Mouse (Mus musculus): ENCODE results near the gene Ntn3.

Ntn3 gene

GRCm38 (mm10) chr17:24211631-24212440, 2.5 kb upstream of the Ntn3 start:
- no peak for DNase-seq (ENCODE audit: low spot score)

- no peak for DNase-seq (ENCODE audit: low spot score)
Measured at GRCm38 (mm10) chr17:24210591-24210990, 1.3 kb upstream of the Ntn3 start.

DNA sequence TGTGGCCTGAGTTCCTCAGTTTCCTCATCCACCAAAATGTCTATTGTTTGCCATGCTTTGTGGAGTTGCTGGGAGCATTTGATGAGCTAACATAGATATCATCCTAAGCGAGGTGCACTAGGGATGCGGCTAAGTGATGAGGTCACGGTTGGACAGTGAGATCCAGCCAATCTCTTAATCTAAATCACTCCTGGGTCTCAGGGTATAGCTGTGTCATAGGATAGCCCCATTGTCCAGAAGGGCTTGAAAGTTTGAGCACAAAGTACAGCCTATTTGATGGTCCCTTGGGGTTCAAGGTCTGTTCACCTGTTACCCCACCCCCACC, 547 bp upstream of the Ntn3 start:
- no peak for DNase-seq (ENCODE audit: low spot score)

DNA sequence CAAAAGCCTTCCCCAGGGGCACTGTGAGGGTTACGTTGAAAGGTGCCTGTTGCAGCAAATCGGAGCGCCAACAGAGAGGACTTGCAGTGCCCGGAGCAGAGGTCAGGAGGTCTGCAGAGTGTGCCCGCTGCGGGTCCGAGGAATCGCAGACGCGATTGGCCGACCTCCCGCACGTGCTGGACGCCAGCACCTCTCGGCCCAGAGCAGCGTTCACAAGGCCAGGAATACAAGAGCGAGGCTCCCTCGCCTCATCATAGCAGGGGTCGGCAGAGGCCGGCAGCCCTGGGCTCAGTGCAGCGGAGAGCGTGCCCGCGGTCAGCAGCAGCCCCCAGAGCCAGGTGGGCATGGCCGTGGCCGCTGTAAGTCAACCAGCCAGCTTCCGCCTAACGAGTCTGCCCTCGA, 689 bp downstream of the Ntn3 start:
- DNase-seq (ENCODE audit: low spot score): no peak

DNA sequence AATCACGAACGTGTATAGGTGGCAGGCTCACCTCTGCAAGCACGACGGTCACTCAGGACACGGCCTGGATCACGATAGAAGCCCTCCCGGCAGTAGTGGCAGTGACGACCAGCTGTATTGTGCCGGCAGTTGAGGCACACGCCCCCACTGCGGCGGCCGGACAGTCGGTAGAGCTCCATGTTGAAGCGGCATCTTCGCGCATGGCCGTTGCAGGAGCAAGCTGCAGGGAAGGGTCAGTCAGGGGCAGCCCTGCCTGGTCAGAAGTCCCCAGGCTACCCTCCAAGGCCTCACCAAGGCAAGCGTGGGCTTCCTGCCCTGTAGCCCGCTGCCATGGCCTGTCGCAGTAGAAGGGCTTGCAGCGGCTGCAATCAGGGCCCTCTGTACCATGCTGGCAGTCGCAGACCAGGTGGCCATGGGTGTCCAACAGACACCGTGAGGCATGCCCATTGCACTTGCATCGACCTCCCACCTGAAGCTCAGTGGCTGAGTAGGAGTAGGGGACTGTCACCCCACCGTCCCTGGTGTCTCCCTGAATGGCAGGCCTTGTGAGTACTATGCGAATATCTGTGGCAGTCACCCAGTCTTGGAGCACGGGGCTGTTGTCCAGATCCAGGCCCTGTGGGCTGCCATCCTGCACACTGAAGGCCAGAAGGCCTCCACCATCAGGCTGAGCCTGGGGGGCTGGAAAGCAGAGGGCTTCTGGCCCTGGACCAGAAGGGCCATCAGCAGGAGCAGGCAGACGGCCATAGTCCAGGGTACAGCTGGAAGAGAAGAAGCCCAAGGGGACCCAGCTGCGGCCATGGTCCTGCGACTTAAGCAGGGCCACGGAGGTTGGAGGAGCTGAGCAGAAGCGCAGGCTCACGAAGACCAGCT, 1.3 kb downstream of the Ntn3 start:
- DNase-seq (ENCODE audit: low spot score): no peak

DNA sequence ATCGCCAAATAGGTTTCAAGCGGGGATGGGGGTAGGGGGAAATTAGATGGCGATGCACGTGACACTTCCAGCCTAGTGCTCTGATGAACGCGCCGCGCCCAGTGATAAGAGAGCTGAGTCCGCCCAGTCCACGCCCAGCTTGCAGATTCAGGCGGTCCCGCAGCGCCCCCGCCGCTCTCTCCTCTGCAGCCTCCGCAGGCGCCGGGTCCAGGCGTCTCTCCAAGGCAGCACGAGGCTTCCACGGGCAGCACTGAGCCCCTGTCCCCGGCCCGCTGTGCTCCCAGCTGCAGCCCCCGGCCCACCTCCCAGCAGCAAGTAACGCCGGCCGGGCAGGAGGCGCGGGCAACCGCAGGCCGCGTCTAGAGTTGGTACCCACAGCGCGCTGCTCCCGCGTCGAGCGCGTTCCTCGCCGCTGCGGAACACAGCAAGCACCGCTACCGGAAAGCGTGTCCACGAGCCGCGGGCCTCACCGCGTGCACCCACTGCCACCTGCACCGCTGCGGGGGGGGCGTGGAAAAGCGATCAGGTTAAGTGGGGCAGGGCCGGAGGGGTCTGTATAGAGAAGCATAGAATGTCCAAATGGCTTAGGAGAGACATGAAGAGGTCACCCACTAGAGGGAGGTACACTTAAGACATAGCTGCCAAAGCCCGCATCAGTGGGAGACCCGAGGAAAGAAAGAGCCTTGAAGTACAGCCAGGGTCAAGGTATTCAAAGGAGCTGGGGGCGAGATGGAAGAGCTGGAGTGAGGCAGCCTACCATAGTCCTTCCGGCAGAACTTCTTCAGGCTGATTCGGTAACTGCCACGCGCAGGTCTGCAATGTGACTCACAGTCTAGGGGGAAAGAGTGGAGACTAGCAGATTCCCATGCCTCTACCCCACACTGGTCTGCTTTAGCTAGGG, 2.6 kb downstream of the Ntn3 start:
- DNase-seq (ENCODE audit: low spot score): no peak

DNA sequence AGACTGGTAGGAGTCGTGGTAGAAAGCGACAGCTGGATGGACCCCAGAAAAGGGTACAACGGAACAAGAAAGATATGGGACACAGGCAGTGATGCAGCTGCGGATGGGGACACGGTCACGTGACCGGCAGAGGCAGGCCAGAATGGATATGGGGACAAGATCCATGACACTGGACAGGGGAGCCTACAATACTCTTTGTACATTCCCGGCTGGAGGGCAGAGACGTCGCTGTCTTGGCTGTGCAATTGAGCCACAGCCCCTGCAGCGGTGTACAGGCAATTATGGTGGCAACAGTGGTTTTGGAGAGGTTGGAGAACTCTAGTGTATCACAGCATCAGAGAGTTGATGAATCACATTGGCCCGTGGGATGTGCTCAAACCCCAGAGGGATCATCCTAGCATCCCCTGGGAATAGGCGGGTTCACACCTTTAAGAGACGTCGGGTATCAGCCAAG, 3.4 kb downstream of the Ntn3 start:
- no peak for DNase-seq (ENCODE audit: low spot score)

- DNase-seq (ENCODE audit: low spot score): peak; percentile 83
Measured at GRCm38 (mm10) chr17:24205284-24205888, 3.9 kb downstream of the Ntn3 start, which contains the start of gene Tbc1d24. Gene Tbc1d24, minus strand, starts transcription at chr17:24205562.

GRCm38 (mm10) chr17:24204846-24205245, 4.5 kb downstream of the Ntn3 start:
- DNase-seq (ENCODE audit: low spot score): no peak

DNA sequence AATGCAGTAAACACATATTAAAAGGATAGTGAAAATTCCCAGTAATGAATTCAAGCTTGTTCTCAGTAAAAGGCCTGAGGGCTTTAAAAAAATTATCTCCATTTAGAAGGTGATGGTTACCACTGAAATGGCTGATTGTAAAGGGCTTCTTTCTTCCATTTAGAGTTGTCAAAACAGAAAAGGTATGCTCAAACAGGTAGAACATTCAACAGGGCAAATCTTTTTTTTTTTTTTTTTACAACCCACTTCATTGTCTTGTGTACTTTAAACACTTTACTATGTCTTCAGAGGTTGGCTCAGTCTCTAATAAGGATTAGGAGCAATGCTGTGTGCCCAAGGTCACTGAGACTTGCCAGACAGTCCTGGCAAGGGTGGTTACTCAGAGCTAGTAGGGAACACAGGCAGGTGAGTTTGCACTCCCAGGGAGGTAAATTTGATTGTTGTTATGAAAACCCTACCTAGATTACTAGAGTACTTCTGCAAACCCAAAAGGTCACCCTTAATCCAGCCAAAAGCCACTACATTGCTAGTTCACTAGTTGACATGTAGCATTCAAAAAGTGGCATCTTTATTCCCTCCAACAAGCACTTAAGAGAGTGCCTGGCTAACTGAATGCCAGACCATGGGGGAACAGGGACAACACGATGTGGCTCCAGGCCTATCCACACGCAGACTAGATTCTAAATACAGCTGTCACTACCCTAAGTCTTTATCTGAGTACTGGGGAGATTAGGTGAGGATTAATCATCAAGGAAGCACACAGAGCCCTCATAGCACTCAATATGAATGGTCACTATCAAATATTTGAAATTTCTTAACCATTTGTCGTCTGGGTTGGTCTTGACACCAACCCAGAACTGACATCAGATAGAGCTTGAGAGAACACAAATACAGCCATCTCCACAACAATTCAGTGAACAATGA, 5.5 kb downstream of the Ntn3 start:
- DNase-seq (ENCODE audit: low spot score): no peak

GRCm38 (mm10) chr17:24203068-24203467, 6.3 kb downstream of the Ntn3 start:
- no peak for DNase-seq (ENCODE audit: low spot score)

- no peak for DNase-seq (ENCODE audit: low spot score)
Measured at GRCm38 (mm10) chr17:24201092-24201491, 8.2 kb downstream of the Ntn3 start.

GRCm38 (mm10) chr17:24199741-24200140, 9.6 kb downstream of the Ntn3 start:
- DNase-seq (ENCODE audit: low spot score): no peak

DNA sequence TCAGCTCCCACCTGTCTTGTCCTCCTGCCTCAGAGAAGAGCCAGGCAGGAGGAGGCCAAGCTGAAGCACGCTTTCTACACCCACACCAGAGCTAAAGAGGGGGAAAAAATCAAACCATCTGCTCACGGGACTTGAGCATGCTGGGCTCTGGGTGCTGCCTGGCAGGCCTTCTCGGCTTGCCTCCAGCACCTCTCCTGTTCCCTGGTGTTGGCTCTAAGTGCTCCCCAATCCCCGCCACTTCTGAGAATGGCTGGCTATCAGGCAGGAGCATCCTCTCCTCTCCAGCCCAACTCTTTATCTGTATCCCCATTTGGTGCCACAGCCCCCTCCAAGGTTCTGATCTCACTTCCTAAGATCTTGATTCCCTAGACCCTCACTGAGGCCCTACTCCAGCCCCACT, 10.1 kb downstream of the Ntn3 start:
- DNase-seq (ENCODE audit: low spot score): no peak

- DNase-seq (ENCODE audit: low spot score): no peak
Measured at GRCm38 (mm10) chr17:24197032-24197824, 12.1 kb downstream of the Ntn3 start.

DNA sequence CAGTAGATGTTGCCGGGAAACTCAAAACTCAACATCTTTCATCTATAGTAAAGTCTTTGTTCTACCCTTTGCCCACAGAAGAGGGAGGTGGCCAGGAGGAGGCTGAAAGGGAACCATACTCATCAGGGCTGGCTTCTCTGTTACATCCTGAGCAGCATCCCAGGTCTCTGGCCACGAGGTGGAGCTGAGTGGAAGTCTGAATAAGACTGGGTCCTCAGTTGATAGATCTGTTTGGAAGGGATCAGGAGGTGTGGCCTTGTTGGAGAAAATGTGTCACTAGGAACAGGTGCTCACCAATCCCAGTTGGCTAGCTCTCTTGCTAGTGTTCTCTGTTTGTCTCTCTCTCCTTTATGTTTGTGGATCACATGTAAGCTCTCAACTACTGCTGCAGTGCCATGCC, 14.0 kb downstream of the Ntn3 start:
- DNase-seq (ENCODE audit: low spot score): no peak

DNA sequence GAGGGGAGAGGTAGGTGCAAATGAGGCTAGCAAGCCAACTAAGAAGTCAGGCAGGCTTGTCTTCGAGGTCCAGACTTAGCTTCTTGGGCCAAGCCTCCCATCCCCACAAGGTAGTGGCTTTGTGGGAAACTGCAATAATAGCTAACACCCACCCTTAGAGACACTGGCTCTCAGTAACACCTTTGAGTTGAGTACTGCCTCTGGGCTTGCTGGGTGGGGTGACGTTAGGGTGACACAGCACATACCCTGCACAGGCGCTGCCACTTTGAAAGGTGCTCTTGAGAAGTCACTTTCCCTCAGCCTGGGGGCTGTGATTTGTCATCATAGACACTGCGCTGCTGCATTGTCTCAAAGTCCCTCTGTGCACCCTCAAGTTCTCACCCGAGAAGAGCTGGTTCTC, 15.6 kb downstream of the Ntn3 start:
- DNase-seq (ENCODE audit: low spot score): no peak

GRCm38 (mm10) chr17:24193268-24193667, 16.1 kb downstream of the Ntn3 start:
- DNase-seq (ENCODE audit: low spot score): no peak

DNA sequence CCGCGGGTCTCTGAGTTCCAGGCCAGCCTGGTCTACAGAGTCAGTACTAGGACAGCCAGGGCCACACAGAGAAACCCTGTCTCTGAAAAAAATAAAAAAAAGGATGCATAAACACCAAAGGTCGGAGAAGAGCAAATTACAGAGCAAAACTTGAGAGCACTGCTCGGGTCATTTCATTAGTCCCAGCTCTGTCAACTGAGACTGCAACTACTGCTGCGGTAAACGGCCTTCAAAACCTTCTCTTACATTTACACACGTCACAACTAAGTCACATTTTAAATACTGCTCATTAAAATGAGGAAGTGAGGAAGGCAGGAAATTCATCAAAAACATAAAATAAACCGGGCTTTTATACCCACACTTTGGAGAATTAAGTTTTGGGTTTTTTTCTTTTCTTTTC, 16.5 kb downstream of the Ntn3 start:
- DNase-seq (ENCODE audit: low spot score): no peak

- DNase-seq (ENCODE audit: low spot score): no peak
Measured at GRCm38 (mm10) chr17:24191481-24191880, 17.9 kb downstream of the Ntn3 start.
